Mouse (Mus musculus) retina, adult 2 months (tissue): ENCODE measurements around the gene Smarce1.
"Not testable (repeated sequence)": the region's sequence is repeated elsewhere in the genome, so short reads cannot be mapped to it uniquely, and the experiment has no call there.

Experiments used
- DNase-seq: peaks from one replicate; pipeline ENCODE4 v3.0.0-alpha.2; 2012; ENCODE audit warnings: low read depth, low spot score

Gene Smarce1

DNA sequence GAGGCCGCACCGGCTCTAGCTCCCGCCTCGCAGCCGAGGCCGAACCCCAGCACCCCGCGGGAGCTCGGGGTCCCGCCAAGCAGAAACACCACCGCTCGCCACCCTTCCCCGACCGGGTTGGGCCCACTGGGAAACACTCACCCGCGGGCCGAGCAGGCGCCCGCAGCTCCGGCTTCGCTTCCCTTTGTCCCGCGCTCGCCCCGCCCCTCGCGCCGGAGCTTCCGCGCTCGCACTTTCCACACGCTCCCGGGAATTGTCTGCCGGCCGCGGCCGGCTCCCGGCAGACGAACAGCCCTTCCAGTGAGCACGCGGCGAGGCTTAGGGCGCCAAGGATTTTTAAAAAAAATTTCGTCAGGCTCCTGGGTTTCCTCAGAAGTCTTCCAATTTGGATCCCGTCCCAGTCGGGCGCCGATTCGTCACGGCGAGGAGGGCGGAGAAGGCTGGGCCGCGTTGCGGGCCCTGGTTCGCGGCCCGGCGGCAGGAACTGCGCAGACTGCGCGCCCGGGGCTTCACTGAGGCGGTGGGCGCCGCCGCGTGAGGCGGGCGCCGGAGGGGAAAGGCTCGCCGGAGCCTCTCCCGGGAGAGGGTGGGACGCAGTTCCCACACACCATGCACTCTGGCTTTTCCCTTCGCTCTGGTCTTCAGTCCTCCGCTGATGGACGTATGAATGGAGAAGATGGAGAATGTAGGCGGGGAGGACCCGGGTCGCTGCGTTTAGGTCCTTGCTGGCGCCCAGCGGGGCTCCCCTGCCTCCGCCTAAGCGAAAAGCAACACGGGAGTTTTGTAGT lies at the start of gene Smarce1:
Smarce1 (minus strand) TSS at position 757 of the 788 bp plus-strand sequence.
- peak; percentile 78 for DNase-seq

DNA sequence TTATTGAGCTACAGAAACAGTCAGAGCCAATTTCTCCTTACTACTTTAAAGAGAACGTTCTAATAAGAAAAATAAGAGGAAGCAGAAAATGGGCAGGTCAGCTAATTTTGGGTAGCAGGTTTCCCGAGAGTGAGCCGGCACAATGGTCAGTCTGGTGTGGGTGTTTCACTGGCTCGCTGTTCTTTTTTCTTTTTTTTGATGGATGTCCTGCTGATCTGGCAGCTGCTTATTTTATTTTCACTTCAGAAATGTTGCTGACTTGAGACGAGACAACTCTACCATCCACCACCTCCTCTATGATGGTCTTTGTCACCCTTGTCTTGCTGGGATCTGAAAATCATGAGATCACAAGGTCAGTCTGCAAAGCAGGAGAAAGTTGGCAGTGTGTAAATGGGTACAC lies 49.2 kb upstream of the Smarce1 start:
- DNase-seq = no peak

DNA sequence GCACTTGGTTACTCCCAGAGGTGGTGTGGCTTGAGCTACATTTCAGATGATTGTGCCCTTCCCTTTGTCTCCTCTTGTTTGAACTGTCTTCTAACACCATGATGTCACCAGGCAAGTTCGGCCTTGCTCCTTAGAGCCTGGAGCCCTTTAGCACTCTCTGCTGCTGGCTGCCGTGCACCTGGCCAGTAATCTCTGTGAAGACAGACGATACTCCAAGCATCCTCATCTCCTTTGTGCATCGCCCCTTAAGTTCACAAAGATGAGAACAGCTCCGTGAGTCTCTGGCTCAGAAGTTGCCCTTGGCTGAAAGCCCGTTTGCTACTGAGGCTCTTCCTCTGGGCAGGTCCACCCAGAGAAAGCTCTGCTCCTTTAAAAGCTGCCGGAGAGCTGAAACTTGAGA lies 46.0 kb upstream of the Smarce1 start:
- no peak for DNase-seq

DNA sequence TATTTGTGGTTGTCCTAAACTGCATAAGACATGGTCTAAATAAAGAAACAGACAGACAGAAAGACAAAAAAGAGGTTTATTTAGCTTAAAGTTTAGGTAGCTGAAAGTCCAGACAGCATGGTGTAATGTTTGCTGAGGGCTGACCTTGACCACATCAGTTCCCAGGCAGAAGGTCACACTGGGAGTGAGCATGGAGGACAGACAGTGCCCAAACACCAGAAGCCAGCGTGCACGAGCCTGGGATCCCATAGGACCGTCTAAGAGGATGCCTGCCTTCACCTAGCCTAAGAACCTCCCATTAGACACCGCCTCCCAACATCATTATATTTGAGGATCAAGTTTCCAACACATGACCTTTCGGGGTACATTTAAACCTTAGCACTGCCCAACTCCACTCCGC lies 44.8 kb upstream of the Smarce1 start:
- DNase-seq = no peak

DNA sequence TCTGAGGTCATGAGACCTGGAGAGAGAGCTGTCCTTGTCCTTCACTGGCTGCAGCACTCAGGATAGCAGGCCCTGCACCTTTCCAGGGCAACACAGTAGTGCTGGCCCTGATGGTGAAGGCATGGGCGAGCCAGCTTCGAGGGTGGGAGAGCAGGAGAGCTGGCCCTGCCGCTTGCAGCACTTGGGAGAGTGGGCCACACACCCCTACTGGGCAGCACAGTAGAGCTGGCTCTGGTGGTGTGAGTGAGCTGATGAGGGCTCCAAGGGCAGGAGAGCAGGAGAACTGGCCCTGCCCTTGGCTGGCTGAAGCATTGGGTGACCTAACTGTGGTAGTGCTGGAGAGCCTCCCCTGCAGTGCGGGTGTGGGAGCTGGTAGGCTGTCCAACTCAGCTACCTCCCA lies 41.9 kb upstream of the Smarce1 start:
- no peak for DNase-seq

DNA sequence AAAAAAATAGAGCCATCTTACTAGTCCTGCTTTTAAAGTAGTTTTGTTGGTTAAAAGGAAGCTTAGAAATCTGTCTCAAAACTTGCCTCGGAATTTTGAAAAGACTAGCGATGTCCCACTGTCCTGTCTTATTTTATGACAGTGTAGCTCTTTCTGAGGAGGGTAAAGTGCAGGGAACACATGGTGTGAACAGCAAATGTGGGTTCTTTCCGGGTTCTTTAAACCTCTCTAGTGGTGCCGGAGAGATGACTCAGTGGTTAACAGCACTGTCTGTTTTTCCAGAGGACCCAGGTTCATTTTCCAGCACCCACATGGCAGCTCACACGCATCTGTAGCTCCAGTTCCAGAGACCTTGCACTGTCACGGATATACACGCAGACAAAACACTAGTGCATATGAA lies 38.4 kb upstream of the Smarce1 start:
- no peak for DNase-seq

DNA sequence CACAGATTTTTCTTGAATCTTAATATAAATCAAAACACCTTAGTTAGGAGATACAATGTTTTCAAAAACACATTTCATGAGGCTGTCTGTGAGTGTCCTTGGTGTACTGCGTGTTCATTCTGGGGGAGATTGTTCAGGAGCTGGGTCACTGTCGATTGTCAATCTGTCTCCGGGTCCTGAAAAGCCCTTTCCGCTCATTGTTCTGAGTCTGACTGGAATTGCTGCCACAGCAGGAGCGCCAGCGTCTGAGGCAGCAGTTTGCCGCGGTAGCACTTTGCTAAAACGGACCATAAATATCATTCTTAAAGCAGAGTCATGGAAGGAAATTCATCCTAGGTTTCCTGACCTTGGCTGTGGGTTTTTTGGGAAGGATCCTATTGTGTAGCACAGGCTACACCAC lies 35.0 kb upstream of the Smarce1 start:
- no peak for DNase-seq

DNA sequence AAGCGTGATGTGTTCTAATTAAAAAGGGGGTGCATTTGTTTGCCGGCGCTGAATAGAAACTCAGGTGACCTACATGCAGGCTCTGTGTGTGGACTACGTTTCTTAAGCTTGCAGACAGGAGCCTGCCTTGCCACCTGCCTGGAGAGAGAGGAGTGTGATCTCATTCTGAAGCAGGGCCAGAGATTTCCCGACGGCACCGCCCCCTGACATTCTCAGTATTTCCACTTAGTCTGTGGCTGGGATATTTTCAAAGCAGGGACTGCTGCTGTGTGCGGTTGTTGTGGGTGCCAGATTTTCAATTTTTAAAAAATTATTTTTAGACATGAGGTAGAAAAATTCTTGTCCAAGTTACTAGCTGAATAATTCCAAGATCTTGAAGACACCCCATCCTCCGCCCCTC lies 34.4 kb upstream of the Smarce1 start:
- DNase-seq = no peak

DNA sequence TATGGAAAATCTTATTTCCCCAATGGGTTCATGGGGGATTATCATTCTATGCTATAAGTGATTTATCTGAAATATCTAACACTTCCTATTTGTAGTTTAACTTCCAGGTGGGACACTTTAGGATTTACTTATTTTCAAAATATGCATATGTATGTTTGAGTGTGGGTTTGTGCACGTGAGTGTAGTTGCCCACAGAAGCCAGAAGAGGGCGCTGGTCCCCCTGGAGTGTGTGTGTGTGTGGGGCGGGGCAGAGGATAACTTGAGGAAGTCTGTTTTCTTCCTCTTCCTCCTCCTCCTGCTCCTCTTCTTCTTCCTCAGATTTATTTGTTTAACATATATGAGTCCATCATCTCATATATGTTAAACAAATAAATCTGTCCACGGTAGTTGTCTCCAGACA lies 25.4 kb upstream of the Smarce1 start:
- DNase-seq = no peak

DNA sequence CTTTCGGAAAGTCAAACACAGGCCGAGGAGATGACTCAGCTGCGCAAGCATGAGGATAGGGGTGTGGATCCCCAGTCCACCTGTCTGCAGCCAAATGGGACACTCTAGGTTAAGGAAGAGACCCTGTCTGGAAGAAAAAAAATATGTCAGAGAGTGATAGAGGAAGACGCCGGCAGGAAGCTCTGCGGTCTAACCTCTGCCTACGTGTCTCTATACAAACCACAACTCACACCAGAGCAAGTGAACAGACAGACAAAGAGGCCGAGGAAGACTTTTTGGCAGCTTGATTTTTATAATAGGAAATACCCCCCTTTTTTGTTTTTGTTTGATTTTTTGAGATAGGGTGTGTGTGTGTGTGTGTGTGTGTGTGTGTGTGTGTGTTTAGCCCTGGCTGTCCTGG lies 24.5 kb upstream of the Smarce1 start:
- DNase-seq = no peak

DNA sequence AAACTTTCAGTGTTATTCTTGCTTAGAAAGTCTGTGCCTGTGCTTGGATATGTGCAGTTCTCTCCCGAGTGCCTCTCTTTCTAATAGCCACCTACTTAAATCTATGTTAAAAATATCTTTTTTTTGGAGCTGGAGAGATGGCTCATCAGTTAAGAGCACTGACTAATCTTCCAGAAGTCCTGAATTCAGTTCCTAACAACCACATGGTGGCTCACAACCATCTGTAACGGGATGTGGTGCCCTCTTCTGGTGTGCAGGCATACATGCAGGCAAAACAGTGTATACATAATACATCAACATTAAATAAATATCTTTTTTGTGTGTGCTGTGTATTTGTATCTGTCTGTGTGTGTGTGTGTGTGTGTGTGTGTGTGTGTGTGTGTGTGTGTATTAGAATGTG lies 23.1 kb upstream of the Smarce1 start:
- no peak for DNase-seq

DNA sequence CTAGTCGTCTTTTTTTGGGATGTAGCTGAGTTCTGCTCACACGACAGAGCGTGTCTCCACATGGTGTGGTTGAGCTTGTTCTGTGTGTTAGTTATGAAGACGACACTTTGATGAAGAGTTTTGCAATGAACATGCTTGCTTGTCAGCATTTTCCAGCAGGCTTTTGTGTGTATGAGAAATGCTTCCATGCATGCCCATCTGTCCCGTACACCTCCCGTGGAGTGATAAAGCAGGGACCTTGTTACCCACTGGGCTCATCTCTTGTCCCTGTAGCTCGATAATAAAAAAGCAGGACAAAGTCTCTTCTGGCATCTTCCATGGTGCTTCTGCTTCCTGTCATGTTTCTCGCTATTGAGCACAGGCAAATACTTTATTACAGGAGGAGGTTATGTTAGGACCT lies 21.9 kb upstream of the Smarce1 start:
- no peak for DNase-seq

DNA sequence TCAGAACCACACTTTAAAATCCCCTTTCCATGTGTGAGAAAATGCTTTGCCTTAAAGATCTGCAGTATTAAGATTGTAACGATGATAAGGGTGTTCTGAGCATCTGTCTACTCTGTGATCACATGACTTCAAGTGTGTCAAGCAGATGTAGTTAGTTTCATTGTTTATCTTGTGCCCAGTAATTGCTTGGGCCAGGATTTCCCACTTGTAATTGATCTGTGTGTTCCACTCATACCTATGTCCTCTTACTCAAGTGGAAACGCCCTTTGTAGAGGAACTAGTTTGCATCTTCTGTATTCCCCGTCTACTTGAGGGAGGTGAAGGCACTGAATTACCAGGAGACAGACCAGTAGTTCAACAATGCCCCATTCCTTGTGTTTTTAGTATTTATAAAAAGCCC lies 19.8 kb upstream of the Smarce1 start:
- DNase-seq = no peak

DNA sequence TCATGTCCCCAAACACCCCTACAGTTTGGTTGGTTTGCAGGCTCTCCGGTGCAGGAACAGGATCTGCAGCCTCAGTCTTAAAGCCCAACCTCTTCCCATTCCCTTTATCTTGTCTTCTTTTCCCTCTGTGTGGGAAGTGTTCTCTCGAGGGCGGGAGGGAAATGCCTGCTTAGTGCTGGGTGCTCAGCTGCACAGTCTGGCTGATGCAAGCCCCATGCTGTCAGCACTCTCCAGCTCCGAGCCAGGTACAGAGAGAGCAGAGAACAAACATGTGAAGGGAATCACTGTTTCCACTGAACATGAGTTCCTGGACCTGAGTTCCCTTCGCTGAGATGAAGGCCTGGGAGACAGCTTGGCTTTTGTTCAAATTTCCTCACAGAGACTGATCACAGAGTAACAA lies 19.4 kb upstream of the Smarce1 start:
- no peak for DNase-seq

DNA sequence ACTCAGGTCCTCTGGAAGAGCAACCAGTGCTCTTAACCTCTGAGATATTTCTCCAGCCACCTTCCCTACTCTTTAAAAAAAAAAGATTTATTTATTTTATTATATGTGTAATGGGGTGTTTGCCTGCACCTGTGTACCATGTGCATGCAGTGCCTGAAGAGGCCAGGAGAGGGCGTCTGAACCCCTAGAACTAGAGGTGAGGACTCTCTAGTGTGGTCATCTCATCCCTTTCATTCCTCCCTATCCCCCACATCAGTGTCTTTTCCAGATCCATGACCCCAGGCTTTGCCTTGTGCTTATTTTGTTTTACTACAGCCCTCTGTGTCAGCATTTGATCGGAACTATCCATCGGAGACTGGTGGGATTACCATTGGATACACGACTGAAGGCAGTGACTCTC lies 18.3 kb upstream of the Smarce1 start:
- DNase-seq = no peak

DNA sequence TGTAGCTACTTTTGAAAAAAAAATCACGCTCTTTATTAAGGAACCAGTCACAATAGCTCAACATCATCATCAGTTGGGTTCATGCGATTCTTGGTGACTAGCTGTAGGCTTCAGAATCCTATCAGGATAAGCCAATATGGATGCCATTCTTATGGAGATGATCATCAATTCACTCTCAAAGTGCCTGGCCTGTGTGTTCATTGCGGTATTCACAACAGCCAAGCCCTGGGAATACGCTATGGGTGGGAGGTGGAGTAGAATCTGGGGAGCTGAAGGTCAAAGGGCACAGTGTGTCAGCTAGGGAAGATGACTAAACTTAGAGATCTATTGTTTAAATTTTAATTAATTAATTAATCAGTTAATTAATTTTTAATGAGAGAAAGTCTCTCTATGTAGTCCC lies 17.1 kb upstream of the Smarce1 start:
- DNase-seq = no peak

DNA sequence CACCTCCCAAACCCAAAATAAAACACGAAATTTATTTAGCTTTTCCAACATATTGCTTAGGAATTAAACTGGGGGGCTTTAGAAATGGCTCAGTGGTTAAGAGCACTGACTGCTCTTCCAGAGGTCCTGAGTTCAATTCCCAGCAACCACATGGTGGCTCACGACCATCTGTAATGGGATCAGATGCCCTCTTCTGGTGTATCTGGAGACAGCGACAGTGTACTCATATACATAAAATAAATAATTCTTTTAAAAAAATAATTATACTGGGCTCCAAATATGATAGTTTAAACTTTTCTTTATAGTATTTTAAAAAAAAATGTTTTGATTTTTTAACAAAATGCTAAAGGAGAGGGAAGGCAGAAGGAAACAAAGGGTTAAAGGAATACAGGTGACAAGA lies 13.7 kb upstream of the Smarce1 start:
- not testable (repeated sequence) for DNase-seq

DNA sequence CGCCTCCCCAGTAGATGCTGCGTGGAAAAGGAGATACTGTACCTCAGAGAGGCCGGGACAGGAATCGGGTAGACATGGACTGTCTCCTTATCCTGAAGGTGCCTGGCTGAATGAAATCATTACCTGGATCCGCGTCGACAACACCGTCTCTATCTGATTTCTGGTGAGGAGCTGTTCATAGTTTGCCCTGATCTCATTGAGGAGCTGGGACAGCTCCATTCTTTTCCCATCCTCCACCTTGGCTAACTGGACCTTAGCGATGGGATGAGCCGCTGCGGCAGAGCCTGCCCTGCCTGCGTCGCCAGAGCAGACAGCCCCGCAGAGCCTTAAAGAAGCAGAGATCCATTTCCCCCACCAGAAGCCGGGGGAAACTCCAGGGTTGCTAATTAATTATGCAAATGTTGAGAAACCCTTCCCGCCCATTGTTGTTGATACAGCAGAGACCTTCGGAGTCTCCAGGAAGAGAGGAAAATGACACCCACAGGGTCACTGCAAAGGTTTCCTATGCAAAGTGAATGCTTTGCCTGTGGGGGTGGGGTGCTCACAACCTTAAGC lies 13.1 kb upstream of the Smarce1 start, which contains the start of gene Krt222:
Krt222 (minus strand) TSS at position 266 of the 555 bp plus-strand sequence.
- DNase-seq = no peak

DNA sequence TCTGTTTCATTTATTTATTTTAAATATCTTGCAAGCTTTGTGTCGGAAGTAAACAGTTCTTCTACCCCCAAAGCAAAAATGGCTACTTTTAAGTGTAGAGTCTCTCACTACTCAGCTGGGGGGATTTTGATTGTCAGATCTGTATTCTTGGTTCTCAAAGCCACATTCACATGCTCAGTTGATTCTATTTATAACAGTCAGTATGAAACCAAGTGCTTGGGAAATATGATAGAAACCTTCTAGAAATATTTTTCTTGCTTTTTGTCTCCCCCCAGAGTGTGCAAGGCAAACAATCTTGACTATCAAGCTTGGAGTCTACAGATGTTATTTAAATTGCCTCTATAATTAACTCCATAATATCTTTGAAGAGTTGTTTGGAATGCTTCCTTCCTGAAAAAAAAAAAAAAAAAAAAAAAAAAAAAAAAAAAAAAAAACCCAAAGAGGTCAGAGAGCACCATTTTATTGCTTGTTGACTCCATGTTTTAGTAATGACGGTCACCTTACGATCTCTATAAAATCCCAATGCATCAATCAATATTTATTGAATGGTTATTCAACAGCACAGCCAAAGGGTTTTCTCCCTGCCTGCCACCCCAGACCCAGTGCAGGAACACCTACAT lies 12.5 kb upstream of the Smarce1 start:
- no peak for DNase-seq

DNA sequence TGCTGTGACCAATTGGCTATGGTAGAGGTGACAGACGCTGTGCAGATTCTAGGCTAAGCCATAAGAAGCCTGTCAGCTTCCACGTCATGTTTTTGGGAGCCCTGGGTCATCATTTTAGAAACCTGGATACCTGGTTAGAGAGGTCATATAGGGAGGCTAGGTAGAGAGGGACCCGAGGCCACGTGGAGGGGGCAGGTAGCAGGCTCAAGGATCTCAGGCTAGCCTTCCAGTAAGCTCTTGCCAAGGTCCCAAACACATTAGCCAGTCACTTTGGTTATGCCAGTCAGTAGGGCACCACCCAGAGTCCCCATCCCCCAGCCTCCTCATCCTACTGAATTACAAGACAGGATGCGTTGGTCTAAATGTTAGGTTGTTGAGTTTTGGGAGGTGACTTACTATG lies 11.2 kb upstream of the Smarce1 start:
- DNase-seq = no peak

DNA sequence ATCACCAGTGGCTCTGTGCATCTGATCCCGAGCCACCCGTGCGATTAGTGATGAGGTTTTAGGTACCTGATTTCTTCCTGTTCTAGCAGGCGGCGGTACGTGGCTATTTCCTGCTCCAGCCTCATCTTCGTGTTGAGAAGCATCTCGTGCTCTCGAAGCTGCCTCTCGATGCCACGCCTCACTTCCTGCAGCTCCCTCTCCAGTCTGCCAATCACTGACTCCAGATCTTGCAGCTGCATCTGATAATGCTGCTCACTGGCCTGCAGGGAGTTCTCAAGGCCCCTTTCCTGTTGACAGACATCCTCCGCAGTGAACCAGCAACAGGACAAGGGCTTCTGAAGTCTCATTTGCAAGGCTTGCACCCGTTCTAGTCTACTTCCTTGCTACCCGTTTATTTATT lies 7.7 kb upstream of the Smarce1 start:
- no peak for DNase-seq

DNA sequence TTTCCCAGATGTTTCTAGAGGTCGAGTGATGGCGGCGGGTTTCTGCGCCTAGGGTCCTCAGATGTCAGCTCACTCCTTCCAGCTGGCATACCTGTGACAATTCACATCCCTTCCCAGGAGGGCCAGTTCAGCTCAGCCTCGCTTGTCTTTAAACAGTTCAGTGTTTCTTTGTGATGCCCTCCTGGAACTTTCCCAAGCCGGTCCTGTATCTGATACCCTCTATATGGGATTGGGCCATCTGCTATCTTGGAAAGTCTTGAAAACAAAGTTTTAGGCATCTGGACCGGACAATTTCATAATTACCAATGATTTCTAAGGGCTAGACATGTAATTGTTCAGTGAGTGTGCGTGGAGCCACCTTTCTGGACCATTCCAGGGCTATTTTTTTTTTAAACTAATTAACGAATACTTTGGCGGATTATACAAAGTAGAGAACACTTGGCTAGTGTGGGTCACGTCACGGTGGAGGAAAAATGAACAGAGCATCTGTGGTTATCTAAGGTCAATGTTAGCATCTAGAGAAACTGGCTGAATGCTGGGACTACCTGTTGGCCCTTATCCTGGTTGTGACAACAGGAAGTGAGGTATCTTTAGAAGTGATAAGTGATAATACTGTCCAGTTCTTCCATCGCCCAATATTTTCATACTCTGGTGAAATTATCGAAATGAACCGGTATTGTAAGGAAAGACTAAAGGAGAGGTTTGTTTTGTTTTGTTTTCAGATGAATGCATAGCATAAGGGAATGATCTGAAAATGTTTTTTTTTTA lies 416 bp upstream of the Smarce1 start:
- no peak for DNase-seq
